Mouse (Mus musculus) hindbrain, postnatal 0 days (tissue): ENCODE data around the gene Rbl2. TPM values are rescaled to one million over a fixed set of nuclear protein-coding genes. Genes with fewer than 3 reads are reported as not detected.

Source experiments
- ATAC-seq: fragments of 200-750 bp; cut with Nextera tagmentation; 2 replicates; pipeline ENCODE4 v1.8.0; 2017; ENCODE audit warnings: mild to moderate bottlenecking, moderate TSS enrichment, moderate library complexity
- DNase-seq: peaks from one replicate; pipeline ENCODE4 v3.0.0-alpha.2; 2015; ENCODE audit warnings: low spot score
- H3K27ac ChIP-seq: fragments of 300-500 bp; sonication (generic); 2 replicates; pipeline ENCODE4 v1.5.1; 2014; ENCODE audit warnings: mild to moderate bottlenecking
- H3K27me3 ChIP-seq: fragments of 300-500 bp; sonication (generic); 2 replicates; pipeline ENCODE4 v1.6.1; 2014; ENCODE audit warnings: low read length, mixed read lengths; ENCODE audit not compliant: insufficient read depth
- H3K36me3 ChIP-seq: fragments of 300-500 bp; sonication (generic); 2 replicates; pipeline ENCODE4 v1.6.1; 2014; ENCODE audit warnings: low read length, mixed read lengths; ENCODE audit not compliant: insufficient read depth
- H3K4me1 ChIP-seq: fragments of 300-500 bp; sonication (generic); 2 replicates; pipeline ENCODE4 v1.6.1; 2014; ENCODE audit warnings: antibody characterized with exemption, low read length, mixed read lengths; ENCODE audit not compliant: insufficient read depth
- H3K4me2 ChIP-seq: fragments of 300-500 bp; sonication (generic); 2 replicates; pipeline ENCODE4 v1.6.1; 2014; ENCODE audit warnings: low read depth, mild to moderate bottlenecking, low read length, moderate library complexity, mixed read lengths
- H3K4me3 ChIP-seq: fragments of 300-500 bp; sonication (generic); 2 replicates; pipeline ENCODE4 v1.5.1; 2014; ENCODE audit warnings: low read length
- H3K9ac ChIP-seq: fragments of 300-500 bp; sonication (generic); replicated peaks from 2 replicates; pipeline ENCODE4 v1.6.1; 2014; ENCODE audit warnings: mild to moderate bottlenecking, low read length, moderate library complexity, mixed read lengths
- H3K9me3 ChIP-seq: fragments of 300-500 bp; sonication (generic); 2 replicates; pipeline ENCODE4 v1.6.1; 2016; ENCODE audit warnings: low read length, mixed read lengths
- CTCF ChIP-seq: IDR thresholded peaks from 2 replicates; pipeline ENCODE4 v1.5.1; 2016; ENCODE audit warnings: antibody characterized with exemption, control low read depth, low read depth
- WGBS: fragments of 180-500 bp; shearing (Covaris S2); extraction: QIAGEN DNeasy Blood & Tissue Kit; methylation state at CpG from one replicate; pipeline ENCODE4 v1.1.7; 2014; 5-methylcytosine and 5-hydroxymethylcytosine counted together
- polyA plus RNA-seq: library from polyadenylated mRNA; unstranded; fragments of >200 nt; fragmentation: Nextera tagmentation; extraction: Ambion mirVana; gene quantifications from 2 replicates; pipeline ENCODE4 v1.2.1, GENCODE M21; 2015
- total RNA-seq: library from RNA; depleted of rRNA; stranded (reverse); fragments of >200 nt; gene quantifications from 2 replicates; pipeline ENCODE4 v1.2.3, GENCODE M21; 2014

The Rbl2 gene
- total and polyA plus RNA-seq, 2 experiments from 2014 or later, result 16.2 to 27.4 TPM

DNA sequence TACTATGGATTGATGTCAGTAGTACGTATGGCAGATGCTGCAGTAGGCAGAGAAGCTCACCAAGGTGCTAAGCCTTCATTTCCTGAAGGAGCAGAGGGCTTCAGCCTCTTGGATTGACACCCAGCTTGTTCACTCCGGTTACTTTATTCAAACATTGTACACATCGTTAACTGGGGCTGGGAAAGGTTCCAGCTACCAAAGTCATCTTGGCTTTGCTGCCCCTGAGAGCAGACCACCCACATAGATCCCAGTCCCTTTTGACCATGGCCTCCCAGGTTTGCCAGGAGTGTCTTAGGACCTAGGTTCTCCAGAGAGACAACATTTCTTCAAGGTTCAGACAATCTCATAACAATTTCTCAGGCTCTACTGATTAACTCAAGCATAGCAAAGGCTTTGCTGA, 13.0 kb upstream of the Rbl2 start:
- Histone ChIP-seq H3K27me3 (no peaks in the 10 kb centered on the region), H3K4me1 (no peaks in the 10 kb centered on the region), H3K4me2 (no peak overlapping the region), H3K4me3 (no peak overlapping the region), H3K36me3 (peaks cover 8% of the 10 kb centered on the region; the same call in 1 of the 2 replicates), H3K27ac (no peak overlapping the region; the same call in 1 of the 2 replicates), H3K9ac (no peak overlapping the region), H3K9me3 (no peaks in the 10 kb centered on the region)
- TF ChIP-seq CTCF, result no peak
- 40% methylated on average over 3 of the region's 3 CpGs for WGBS
- DNase-seq (peak; percentile 61), ATAC-seq (0 out of 2 replicates have a peak, but pooled peaks have one; percentile 38)

- ATAC-seq (0 out of 2 replicates have a peak, but pooled peaks have one; percentile 56), DNase-seq (peak; percentile 57)
These were observed 10.7 kb upstream of the Rbl2 start for GRCm38 (mm10) chr8:91059086-91059578.

GRCm38 (mm10) chr8:91059884-91060510, 9.9 kb upstream of the Rbl2 start:
- H3K9me3 ChIP-seq, result no peaks in the 10 kb centered on the region
- H3K27ac ChIP-seq, result no peak overlapping the region
- ATAC-seq (no peak), DNase-seq (no peak)
- no peaks in the 10 kb centered on the region for H3K4me1 ChIP-seq
- H3K9ac ChIP-seq, result no peak overlapping the region
- TF ChIP-seq CTCF, result no peak
- H3K4me3 ChIP-seq, result no peak overlapping the region
- H3K4me2 ChIP-seq, result no peak overlapping the region
- WGBS, result 89% methylated on average over 7 of the region's 7 CpGs
- H3K27me3 ChIP-seq, result no peaks in the 10 kb centered on the region
- H3K36me3 ChIP-seq, result 0 out of 2 replicates have a peak, but pooled peaks cover 2% of the 10 kb centered on the region

More at GRCm38 (mm10) chr8:91059086-91059578, 10.7 kb upstream of the Rbl2 start:
- Histone ChIP-seq H3K4me3 (no peak overlapping the region), H3K4me1 (no peaks in the 10 kb centered on the region), H3K27ac (no peak overlapping the region), H3K36me3 (0 out of 2 replicates have a peak, but pooled peaks cover 3% of the 10 kb centered on the region), H3K9me3 (no peaks in the 10 kb centered on the region), H3K27me3 (no peaks in the 10 kb centered on the region), H3K9ac (no peak overlapping the region), H3K4me2 (no peak overlapping the region)
- TF ChIP-seq CTCF, result no peak

- TF ChIP-seq CTCF, result no peak
- Histone ChIP-seq H3K27ac (no peak overlapping the region), H3K4me3 (no peak overlapping the region), H3K4me1 (no peaks in the 10 kb centered on the region), H3K4me2 (no peak overlapping the region), H3K36me3 (no peaks in the 10 kb centered on the region), H3K27me3 (no peaks in the 10 kb centered on the region), H3K9ac (no peak overlapping the region), H3K9me3 (no peaks in the 10 kb centered on the region)
- no peak for DNase-seq
- 79% methylated on average over 19 of the region's 19 CpGs for WGBS
- ATAC-seq, result no peak
These were observed 9.0 kb upstream of the Rbl2 start for GRCm38 (mm10) chr8:91060555-91061471.

DNA sequence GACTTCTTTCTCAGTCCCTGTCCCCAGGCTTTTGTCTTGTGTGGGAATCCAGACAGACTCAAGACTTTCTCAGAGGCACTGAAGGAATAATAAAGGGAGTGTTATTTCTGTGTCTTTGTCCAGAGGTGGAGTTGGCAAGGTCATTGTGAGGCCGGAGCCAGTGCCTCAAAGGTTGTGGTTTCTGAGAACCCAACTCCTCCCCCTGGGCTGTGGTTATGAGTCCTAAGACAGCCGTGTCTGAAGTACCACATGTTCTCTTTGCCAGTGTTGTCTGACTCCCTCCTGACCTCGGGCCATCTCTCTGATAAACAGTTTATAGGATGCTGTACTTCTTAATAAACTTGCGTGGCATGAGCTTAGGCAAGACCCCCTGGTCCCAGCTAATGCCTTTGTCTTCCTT, 4.7 kb upstream of the Rbl2 start:
- no peak for ATAC-seq

DNA sequence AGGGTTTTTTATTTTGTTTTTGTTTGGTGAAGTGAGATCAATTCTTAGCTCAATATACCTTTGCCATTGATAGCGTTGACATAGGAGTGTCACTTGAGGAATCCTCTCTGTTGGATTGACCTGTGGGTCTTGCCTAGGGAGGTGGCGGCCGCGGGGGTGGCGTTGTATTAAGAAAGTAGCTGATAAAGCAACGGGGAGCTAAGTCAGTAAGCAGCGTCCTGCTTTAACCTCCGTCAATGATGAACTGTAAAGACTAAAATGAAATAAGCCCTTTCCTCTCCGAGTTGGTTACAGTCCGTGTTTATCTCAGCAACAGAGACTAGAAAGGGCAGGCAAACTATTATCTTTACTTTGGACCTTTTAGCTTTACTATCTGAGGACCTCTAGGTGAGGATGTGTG, 450 bp upstream of the Rbl2 start:
- Histone ChIP-seq H3K4me2 (peak overlapping the region; percentile 77), H3K36me3 (no peaks in the 10 kb centered on the region), H3K9me3 (no peaks in the 10 kb centered on the region), H3K4me1 (0 out of 2 replicates have a peak, but pooled peaks cover 4% of the 10 kb centered on the region), H3K27ac (peak overlapping the region; percentile 28; the same call in 1 of the 2 replicates), H3K27me3 (no peaks in the 10 kb centered on the region), H3K9ac (peak overlapping the region; percentile 76), H3K4me3 (peak overlapping the region; percentile 84)
- ATAC-seq, result peak; percentile 27; the same call in 1 of the 2 replicates
- no peak for DNase-seq
- no peak for TF ChIP-seq CTCF
- WGBS, result 10% methylated on average over 10 of the region's 10 CpGs

More for the DNA sequence above, 4.7 kb upstream of the Rbl2 start:
- no peaks in the 10 kb centered on the region for H3K27me3 ChIP-seq
- no peaks in the 10 kb centered on the region for H3K9me3 ChIP-seq
- WGBS, result 74% methylated on average over 4 of the region's 4 CpGs
- H3K4me1 ChIP-seq, result 0 out of 2 replicates have a peak, but pooled peaks cover 4% of the 10 kb centered on the region
- no peak overlapping the region for H3K4me2 ChIP-seq
- no peak for TF ChIP-seq CTCF
- no peak overlapping the region for H3K27ac ChIP-seq
- H3K4me3 ChIP-seq, result no peak overlapping the region
- no peak for DNase-seq
- no peaks in the 10 kb centered on the region for H3K36me3 ChIP-seq
- no peak overlapping the region for H3K9ac ChIP-seq
